Mouse (Mus musculus) C2C12 (cell line): ENCODE measurements around the gene Gm17482. TPM values are rescaled to one million over a fixed set of nuclear protein-coding genes. Genes with fewer than 3 reads are reported as not detected.

Source experiments
- H3K27me3 ChIP-seq: one replicate; pipeline ENCODE4 v1.6.1; 2011; ENCODE audit not compliant: control insufficient read depth, insufficient read depth, insufficient read length
- H3K36me3 ChIP-seq: one replicate; pipeline ENCODE4 v1.6.1; 2011; ENCODE audit not compliant: control insufficient read depth, insufficient read depth
- H3K4me3 ChIP-seq: one replicate; pipeline ENCODE4 v1.5.1; 2011; ENCODE audit warnings: mild to moderate bottlenecking, control low read depth; ENCODE audit not compliant: poor library complexity, insufficient read depth, severe bottlenecking
- H3K79me2 ChIP-seq: one replicate; pipeline ENCODE4 v1.6.1; 2011; ENCODE audit not compliant: control insufficient read depth, insufficient read depth
- H3K79me3 ChIP-seq: one replicate; pipeline ENCODE4 v1.6.1; 2011; ENCODE audit warnings: low read depth, control low read depth
- H3ac ChIP-seq: one replicate; pipeline ENCODE3; 2011; ENCODE audit warnings: low read depth; ENCODE audit not compliant: control insufficient read depth, insufficient read length
- CEBPB ChIP-seq: IDR thresholded peaks from one replicate; pipeline ENCODE4 v1.6.1; 2011; ENCODE audit warnings: low read depth, mild to moderate bottlenecking, control low read depth, moderate library complexity
- CTCF ChIP-seq: IDR thresholded peaks from one replicate; pipeline ENCODE4 v1.5.1; 2011; ENCODE audit not compliant: control insufficient read depth, insufficient read depth, insufficient read length
- FOSL1 ChIP-seq: IDR thresholded peaks from one replicate; pipeline ENCODE4 v1.8.0; 2011; ENCODE audit warnings: mild to moderate bottlenecking, low read length; ENCODE audit not compliant: poor library complexity, insufficient read depth, severe bottlenecking
- MAX ChIP-seq: IDR thresholded peaks from one replicate; pipeline ENCODE4 v1.6.1; 2011; ENCODE audit warnings: mild to moderate bottlenecking, control low read depth
- MYOD1 ChIP-seq: IDR thresholded peaks from one replicate; pipeline ENCODE4 v1.6.1; 2011; ENCODE audit warnings: low read depth; ENCODE audit not compliant: control insufficient read depth, insufficient read length
- MYOG ChIP-seq: IDR thresholded peaks from one replicate; pipeline ENCODE4 v1.6.1; 2011; ENCODE audit not compliant: control insufficient read depth, insufficient read length; ENCODE audit errors: extremely low read depth
- USF1 ChIP-seq: IDR thresholded peaks from one replicate; pipeline ENCODE4 v1.6.1; 2011; ENCODE audit warnings: low read depth, mild to moderate bottlenecking, control low read depth, moderate library complexity
- polyA plus RNA-seq: library from polyadenylated mRNA; unstranded; fragments of >200 nt; fragmentation: generic; extraction: Trizol; gene quantifications from one replicate; pipeline ENCODE4 v1.2.1, GENCODE M21; 2012; ENCODE audit warnings: missing spikeins

Gene Gm17482
- polyA plus RNA-seq, 1 experiment = not detected

GRCm38 (mm10) chr6:115252099-115252873 is 25.1 kb downstream of the Gm17482 start, which contains the start of gene Timp4:
Timp4 (minus strand) TSS chr6:115252205.
- TF ChIP-seq MYOG = no peak
- TF ChIP-seq MAX = no peak
- no peak for TF ChIP-seq CEBPB
- TF ChIP-seq MYOD1 = no peak
- no peak for TF ChIP-seq CTCF
- no peak for TF ChIP-seq USF1
- no peak for TF ChIP-seq FOSL1
- H3ac ChIP-seq = no peak within 1 kb of the TSS
- H3K27me3 ChIP-seq = no peaks in the 10 kb centered on the region
- no peaks in the 10 kb centered on the region for H3K79me3 ChIP-seq
- no peaks in the 10 kb centered on the region for H3K79me2 ChIP-seq
- H3K36me3 ChIP-seq = no peaks in the 10 kb centered on the region
- no peak within 1 kb of the TSS for H3K4me3 ChIP-seq

GRCm38 (mm10) chr6:115255171-115255570 is 28.0 kb downstream of the Gm17482 start:
- TF ChIP-seq MYOG (no peak), USF1 (no peak), CTCF (no peak), MAX (no peak), FOSL1 (no peak), MYOD1 (no peak), CEBPB (no peak)

GRCm38 (mm10) chr6:115260507-115260906 is 33.4 kb downstream of the Gm17482 start:
- Histone ChIP-seq H3K36me3 (no peaks in the 10 kb centered on the region), H3K4me3 (no peak overlapping the region), H3K27me3 (no peaks in the 10 kb centered on the region), H3K79me2 (no peaks in the 10 kb centered on the region), H3ac (no peak overlapping the region), H3K79me3 (no peaks in the 10 kb centered on the region)
- no peak for TF ChIP-seq MAX
- TF ChIP-seq FOSL1 = no peak
- no peak for TF ChIP-seq MYOG
- no peak for TF ChIP-seq USF1
- TF ChIP-seq MYOD1 = no peak
- no peak for TF ChIP-seq CTCF
- TF ChIP-seq CEBPB = no peak

More at GRCm38 (mm10) chr6:115255171-115255570, 28.0 kb downstream of the Gm17482 start:
- Histone ChIP-seq H3ac (no peak overlapping the region), H3K79me3 (no peaks in the 10 kb centered on the region), H3K36me3 (no peaks in the 10 kb centered on the region), H3K79me2 (no peaks in the 10 kb centered on the region), H3K27me3 (no peaks in the 10 kb centered on the region), H3K4me3 (no peak overlapping the region)

GRCm38 (mm10) chr6:115266791-115267190 is 39.6 kb downstream of the Gm17482 start:
- no peaks in the 10 kb centered on the region for H3K79me3 ChIP-seq
- H3K36me3 ChIP-seq = no peaks in the 10 kb centered on the region
- no peak overlapping the region for H3K4me3 ChIP-seq
- no peaks in the 10 kb centered on the region for H3K27me3 ChIP-seq
- TF ChIP-seq USF1 (no peak), CTCF (no peak), MAX (no peak), MYOG (no peak), FOSL1 (no peak), MYOD1 (no peak), CEBPB (no peak)
- H3ac ChIP-seq = no peak overlapping the region
- no peaks in the 10 kb centered on the region for H3K79me2 ChIP-seq

- Histone ChIP-seq H3K36me3 (no peaks in the 10 kb centered on the region), H3ac (no peak overlapping the region), H3K79me3 (no peaks in the 10 kb centered on the region), H3K79me2 (no peaks in the 10 kb centered on the region), H3K4me3 (no peak overlapping the region), H3K27me3 (no peaks in the 10 kb centered on the region)
- no peak for TF ChIP-seq MYOG
- TF ChIP-seq MAX = no peak
- TF ChIP-seq MYOD1 = no peak
- no peak for TF ChIP-seq CEBPB
- TF ChIP-seq CTCF = peak; percentile 84
- TF ChIP-seq FOSL1 = no peak
- TF ChIP-seq USF1 = no peak
Observed at GRCm38 (mm10) chr6:115267916-115268315, 40.8 kb downstream of the Gm17482 start.
